Comparison of ENCODE assay signal across 8 mouse cellular contexts in genomic region chr3:28968851-28969250, GRCm38 (mm10).
DNase-seq lines count a peak whose midpoint lies in the region; ATAC-seq and TF ChIP-seq lines count a peak whose summit lies in the region.

No protein-coding gene starts in this region.

- DNase-seq in heart, postnatal 0 days (ENCODE audit: low spot score), result peak; percentile 45
- peak; percentile 75 for DNase-seq in R1 (ENCODE audit: low read depth, low spot score)
- DNase-seq in cerebellum, postnatal 4 days (ENCODE audit: low spot score in 2 of 2), result peak; percentile 32 to 40
- DNase-seq in gastrocnemius, postnatal 36 days, result peak; percentile 7 to 16
- peak; percentile 22 to 65 for DNase-seq in layer of hippocampus, adult 8-10 months (ENCODE audit: low spot score in 2 of 2)
- DNase-seq in lung, postnatal 4 days, result peak; percentile 33 to 46
- DNase-seq in telencephalon, adult 2 months (ENCODE audit: low read depth, low spot score), result peak; percentile 28

- H3K9me3 ChIP-seq in heart, postnatal 0 days (replicated peaks; ENCODE audit: control insufficient read depth, low read length), result no peaks in the 10 kb centered on the region
- no peaks in the 10 kb centered on the region for H3K9me3 ChIP-seq in heart, embryonic 11.5 days (replicated peaks; ENCODE audit: control insufficient read depth, low read length)

- no peaks in the 10 kb centered on the region for H3K4me1 ChIP-seq in heart, postnatal 0 days (ENCODE audit: control insufficient read depth, insufficient read depth)
- H3K4me1 ChIP-seq in heart, embryonic 11.5 days (ENCODE audit: control insufficient read depth, insufficient read depth, low read length), result no peaks in the 10 kb centered on the region

- H3K9ac ChIP-seq in heart, postnatal 0 days (replicated peaks; ENCODE audit: low read depth, low read length), result no peak overlapping the region
- no peak overlapping the region for H3K9ac ChIP-seq in heart, embryonic 11.5 days (ENCODE audit: low read depth, low read length)

- H3K36me3 ChIP-seq in heart, postnatal 0 days (replicated peaks; ENCODE audit: control insufficient read depth, insufficient read depth, low read length), result no peaks in the 10 kb centered on the region
- no peaks in the 10 kb centered on the region for H3K36me3 ChIP-seq in heart, embryonic 11.5 days (ENCODE audit: control insufficient read depth, insufficient read depth, low read length)

- peak; percentile 70 for TF ChIP-seq CTCF in heart, postnatal 0 days (IDR thresholded peaks at IDR 0.05; ENCODE audit: low read depth)

- no peak overlapping the region for H3K27ac ChIP-seq in heart, postnatal 0 days (ENCODE audit: low read depth)
- H3K27ac ChIP-seq in heart, embryonic 11.5 days (ENCODE audit: low read depth, low read length), result no peak overlapping the region

- intact Hi-C loops in gastrocnemius, postnatal 36 days (cut with DNase I), result loop anchor here (2.0 kb wide), 1 partner anchor 152 kb away; no protein-coding TSS in a partner anchor

- no peak overlapping the region for H3K4me3 ChIP-seq in heart, postnatal 0 days (ENCODE audit: low read depth, low read length)
- no peak overlapping the region for H3K4me3 ChIP-seq in heart, embryonic 11.5 days (ENCODE audit: low read depth, low read length)

- no peaks in the 10 kb centered on the region for H3K27me3 ChIP-seq in heart, postnatal 0 days (ENCODE audit: control insufficient read depth, insufficient read depth, low read length)
- no peaks in the 10 kb centered on the region for H3K27me3 ChIP-seq in heart, embryonic 11.5 days (ENCODE audit: control insufficient read depth, insufficient read depth, low read length)

- no peak for ATAC-seq in heart, postnatal 0 days (ENCODE audit: insufficient read depth, low read depth)
- no peak for ATAC-seq in heart, embryonic 11.5 days (replicated peaks; ENCODE audit: insufficient number of reproducible peaks, low FRiP score, low TSS enrichment)

- H3K4me2 ChIP-seq in heart, postnatal 0 days (ENCODE audit: low read depth, low read length), result no peak overlapping the region
- H3K4me2 ChIP-seq in heart, embryonic 11.5 days, result no peak overlapping the region

- no peak for TF ChIP-seq EP300 in heart, postnatal 0 days (IDR thresholded peaks at IDR 0.05; ENCODE audit: low read depth)

- under 1% methylated on average over 4 of the region's 4 CpGs for WGBS in heart, postnatal 0 days
- WGBS in heart, embryonic 11.5 days (ENCODE audit: insufficient replicate concordance), result 3% methylated on average over 4 of the region's 4 CpGs

Comparison
In these comparisons a context has a peak if more than half of its experiments do, and no peak if none do; other contexts are left out.
1. DNase-seq: peak in every context shown above with its lines; median percentile 75 in R1; 45 in heart, postnatal 0 days; 44 in layer of hippocampus, adult 8-10 months; 40 in lung, postnatal 4 days; 36 in cerebellum, postnatal 4 days; 28 in telencephalon, adult 2 months; 12 in gastrocnemius, postnatal 36 days.